Mouse (Mus musculus) liver, embryonic 16.5 days (tissue): ENCODE measurements around the gene Myo10. TPM values are rescaled to one million over a fixed set of nuclear protein-coding genes. Genes with fewer than 3 reads are reported as not detected.

Source experiments
- ATAC-seq: fragments of 200-750 bp; cut with Nextera tagmentation; 2 replicates; pipeline ENCODE4 v1.8.0; 2017; ENCODE audit warnings: low read depth, mild to moderate bottlenecking, moderate number of reproducible peaks, moderate library complexity
- H3K27ac ChIP-seq: fragments of 300-500 bp; sonication (generic); 2 replicates; pipeline ENCODE4 v1.5.1; 2014; ENCODE audit warnings: mild to moderate bottlenecking, low read length
- H3K27me3 ChIP-seq: fragments of 300-500 bp; sonication (generic); 2 replicates; pipeline ENCODE4 v1.6.1; 2014; ENCODE audit warnings: low read depth, low read length, mixed read lengths; ENCODE audit not compliant: control insufficient read depth, insufficient read depth
- H3K36me3 ChIP-seq: fragments of 300-500 bp; sonication (generic); 2 replicates; pipeline ENCODE4 v1.6.1; 2014; ENCODE audit warnings: mild to moderate bottlenecking; ENCODE audit not compliant: control insufficient read depth, insufficient read depth
- H3K4me1 ChIP-seq: fragments of 300-500 bp; sonication (generic); 2 replicates; pipeline ENCODE4 v1.6.1; 2014; ENCODE audit warnings: low read depth, low read length, mixed read lengths; ENCODE audit not compliant: control insufficient read depth
- H3K4me2 ChIP-seq: fragments of 300-500 bp; sonication (generic); 2 replicates; pipeline ENCODE4 v1.6.1; 2014; ENCODE audit warnings: low read depth, low read length, mixed read lengths
- H3K4me3 ChIP-seq: fragments of 300-500 bp; sonication (generic); 2 replicates; pipeline ENCODE4 v1.5.1; 2014; ENCODE audit warnings: low read depth, mild to moderate bottlenecking, low read length
- H3K9ac ChIP-seq: fragments of 300-500 bp; sonication (generic); 2 replicates; pipeline ENCODE4 v1.6.1; 2014; ENCODE audit warnings: low read depth, low read length
- H3K9me3 ChIP-seq: fragments of 300-500 bp; sonication (generic); replicated peaks from 2 replicates; pipeline ENCODE4 v1.6.1; 2016; ENCODE audit warnings: low read length; ENCODE audit not compliant: control insufficient read depth
- whole genome bisulfite sequencing: fragments of 180-500 bp; shearing (Covaris S2); extraction: QIAGEN DNeasy Blood & Tissue Kit; methylation state at CpG from one replicate; pipeline ENCODE4 v1.1.7; 2014; ENCODE audit not compliant: insufficient replicate concordance; 5-methylcytosine and 5-hydroxymethylcytosine counted together
- polyA plus RNA-seq: library from polyadenylated mRNA; unstranded; fragments of >200 nt; fragmentation: Nextera tagmentation; extraction: Ambion mirVana; gene quantifications from 2 replicates; pipeline ENCODE4 v1.2.1, GENCODE M21; 2015

Myo10 gene
- polyA plus RNA-seq, 1 experiment from 2014 or later, result 4.5 TPM

- Histone ChIP-seq H3K4me2 (no peak overlapping the region), H3K4me1 (no peaks in the 10 kb centered on the region), H3K9me3 (no peaks in the 10 kb centered on the region), H3K36me3 (peaks cover 4% of the 10 kb centered on the region), H3K27me3 (no peaks in the 10 kb centered on the region), H3K4me3 (no peak overlapping the region), H3K9ac (no peak overlapping the region), H3K27ac (no peak overlapping the region)
- ATAC-seq, result no peak
- WGBS, result 86% methylated on average over 5 of the region's 5 CpGs
Observed at GRCm38 (mm10) chr15:25702602-25703001, 80.3 kb downstream of the Myo10 start.

- Histone ChIP-seq H3K36me3 (peaks cover 4% of the 10 kb centered on the region), H3K4me2 (no peak overlapping the region), H3K4me3 (no peak overlapping the region), H3K9me3 (no peaks in the 10 kb centered on the region), H3K9ac (no peak overlapping the region), H3K27me3 (no peaks in the 10 kb centered on the region), H3K27ac (no peak overlapping the region), H3K4me1 (no peaks in the 10 kb centered on the region)
- WGBS, result 78% methylated on average over 11 of the region's 11 CpGs
- no peak for ATAC-seq
Observed at GRCm38 (mm10) chr15:25704809-25705585, 82.7 kb downstream of the Myo10 start.

- Histone ChIP-seq H3K4me2 (no peak overlapping the region), H3K4me1 (no peaks in the 10 kb centered on the region), H3K4me3 (no peak overlapping the region), H3K9ac (no peak overlapping the region), H3K36me3 (peaks cover 4% of the 10 kb centered on the region), H3K27me3 (no peaks in the 10 kb centered on the region), H3K9me3 (no peaks in the 10 kb centered on the region), H3K27ac (no peak overlapping the region)
- no peak for ATAC-seq
- WGBS, result 76% methylated on average over 19 of the region's 19 CpGs
Observed at GRCm38 (mm10) chr15:25706874-25707554, 84.7 kb downstream of the Myo10 start.

- H3K9me3 ChIP-seq, result no peaks in the 10 kb centered on the region
- ATAC-seq, result no peak
- no peaks in the 10 kb centered on the region for H3K27me3 ChIP-seq
- no peaks in the 10 kb centered on the region for H3K4me1 ChIP-seq
- H3K36me3 ChIP-seq, result no peaks in the 10 kb centered on the region
- H3K4me3 ChIP-seq, result no peak overlapping the region
- H3K4me2 ChIP-seq, result no peak overlapping the region
- WGBS, result 69% methylated on average over 1 of the region's 1 CpGs
- no peak overlapping the region for H3K27ac ChIP-seq
- H3K9ac ChIP-seq, result no peak overlapping the region
Observed at GRCm38 (mm10) chr15:25707891-25708290, 85.6 kb downstream of the Myo10 start.

GRCm38 (mm10) chr15:25710876-25711275 lies 88.6 kb downstream of the Myo10 start:
- Histone ChIP-seq H3K4me3 (no peak overlapping the region), H3K36me3 (no peaks in the 10 kb centered on the region), H3K27me3 (no peaks in the 10 kb centered on the region), H3K4me1 (peaks cover 3% of the 10 kb centered on the region; the same call in 1 of the 2 replicates), H3K9ac (no peak overlapping the region), H3K4me2 (no peak overlapping the region), H3K9me3 (no peaks in the 10 kb centered on the region), H3K27ac (no peak overlapping the region)
- WGBS, result 79% methylated on average over 10 of the region's 10 CpGs
- no peak for ATAC-seq

- Histone ChIP-seq H3K4me1 (peaks cover 3% of the 10 kb centered on the region; the same call in 1 of the 2 replicates), H3K9me3 (no peaks in the 10 kb centered on the region), H3K9ac (no peak overlapping the region), H3K27ac (no peak overlapping the region), H3K36me3 (no peaks in the 10 kb centered on the region), H3K27me3 (no peaks in the 10 kb centered on the region), H3K4me2 (no peak overlapping the region), H3K4me3 (no peak overlapping the region)
- ATAC-seq, result no peak
- 54% methylated on average over 4 of the region's 4 CpGs for WGBS
Observed at GRCm38 (mm10) chr15:25712877-25713276, 90.6 kb downstream of the Myo10 start.

- no peaks in the 10 kb centered on the region for H3K36me3 ChIP-seq
- H3K9me3 ChIP-seq, result no peaks in the 10 kb centered on the region
- 71% methylated on average over 38 of the region's 38 CpGs for WGBS
- ATAC-seq, result peak; percentile 85
- H3K27ac ChIP-seq, result peak overlapping the region; percentile 71
- H3K4me2 ChIP-seq, result peak overlapping the region; percentile 20; the same call in 1 of the 2 replicates
- peaks cover 3% of the 10 kb centered on the region; the same call in 1 of the 2 replicates for H3K4me1 ChIP-seq
- H3K27me3 ChIP-seq, result no peaks in the 10 kb centered on the region
- no peak overlapping the region for H3K9ac ChIP-seq
- no peak overlapping the region for H3K4me3 ChIP-seq
Observed at GRCm38 (mm10) chr15:25713587-25714361, 91.4 kb downstream of the Myo10 start.

GRCm38 (mm10) chr15:25715218-25715995 lies 93.1 kb downstream of the Myo10 start:
- WGBS, result 54% methylated on average over 10 of the region's 10 CpGs
- Histone ChIP-seq H3K4me1 (peaks cover 3% of the 10 kb centered on the region; the same call in 1 of the 2 replicates), H3K9ac (no peak overlapping the region), H3K27ac (peak overlapping the region; percentile 59), H3K9me3 (no peaks in the 10 kb centered on the region), H3K27me3 (no peaks in the 10 kb centered on the region), H3K4me2 (no peak overlapping the region), H3K36me3 (no peaks in the 10 kb centered on the region), H3K4me3 (no peak overlapping the region)
- ATAC-seq, result peak; percentile 58
